Mouse (Mus musculus) forebrain, embryonic 12.5 days (tissue): ENCODE data around the gene Gjb5. TPM values are rescaled to one million over a fixed set of nuclear protein-coding genes. Genes with fewer than 3 reads are reported as not detected.
A peak's percentile ranks its signal among the peaks of the same experiment; 100 is the strongest.

Experiments
- ATAC-seq: fragments of 200-750 bp; cut with Nextera tagmentation; 2 replicates; pipeline ENCODE4 v1.8.0; 2017; ENCODE audit warnings: moderate TSS enrichment; ENCODE audit not compliant: low FRiP score
- H3K27ac ChIP-seq: fragments of 300-500 bp; sonication (generic); 2 replicates; pipeline ENCODE4 v1.5.1; 2016; ENCODE audit warnings: mild to moderate bottlenecking
- H3K27me3 ChIP-seq: fragments of 300-500 bp; sonication (generic); 2 replicates; pipeline ENCODE4 v1.6.1; 2016; ENCODE audit warnings: mild to moderate bottlenecking
- H3K36me3 ChIP-seq: fragments of 300-500 bp; sonication (generic); replicated peaks from 2 replicates; pipeline ENCODE4 v1.6.1; 2016; ENCODE audit warnings: mild to moderate bottlenecking
- H3K4me1 ChIP-seq: fragments of 300-500 bp; sonication (generic); 2 replicates; pipeline ENCODE4 v1.6.1; 2016
- H3K4me2 ChIP-seq: fragments of 300-500 bp; sonication (generic); 2 replicates; pipeline ENCODE4 v1.6.1; 2016; ENCODE audit warnings: mild to moderate bottlenecking, moderate library complexity
- H3K4me3 ChIP-seq: fragments of 300-500 bp; sonication (generic); replicated peaks from 2 replicates; pipeline ENCODE4 v1.5.1; 2016; ENCODE audit warnings: mild to moderate bottlenecking
- H3K9ac ChIP-seq: fragments of 300-500 bp; sonication (generic); 2 replicates; pipeline ENCODE4 v1.6.1; 2016; ENCODE audit warnings: mild to moderate bottlenecking
- H3K9me3 ChIP-seq: fragments of 300-500 bp; sonication (generic); 2 replicates; pipeline ENCODE4 v1.6.1; 2016
- WGBS: fragments of 180-500 bp; shearing (Covaris S2); methylation state at CpG from one replicate; pipeline ENCODE4 v1.1.7; 2016; 5-methylcytosine and 5-hydroxymethylcytosine counted together
- polyA plus RNA-seq: library from polyadenylated mRNA; unstranded; fragments of >200 nt; fragmentation: Nextera tagmentation; extraction: Ambion mirVana; gene quantifications from 2 replicates; pipeline ENCODE4 v1.2.1, GENCODE M21; 2016

The Gjb5 gene
- polyA plus RNA-seq, 1 experiment from 2014 or later: not detected

DNA sequence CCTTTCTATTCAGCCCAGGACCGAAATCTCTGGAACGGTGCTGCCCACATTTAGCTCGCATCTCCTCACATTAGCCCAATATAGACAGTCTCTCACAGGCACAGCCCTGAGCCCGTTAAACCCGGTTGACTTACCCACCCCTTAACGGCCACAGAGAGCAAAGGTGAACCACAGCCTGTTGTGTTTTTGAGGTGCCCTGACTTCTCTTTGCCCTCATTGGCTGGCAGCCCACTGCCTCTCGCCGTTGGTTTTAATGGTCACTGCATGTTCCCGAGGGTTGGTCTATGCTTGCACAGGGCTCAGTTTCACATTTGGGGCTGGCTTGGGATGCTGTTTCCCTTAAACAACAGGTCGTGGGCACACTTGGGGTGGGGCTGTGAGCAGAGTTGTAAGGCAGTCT is 33.7 kb downstream of the Gjb5 start:
- WGBS: 80% methylated on average over 10 of the region's 10 CpGs
- Histone ChIP-seq H3K27me3 (peaks cover 42% of the 10 kb centered on the region), H3K4me3 (no peak overlapping the region), H3K4me2 (no peak overlapping the region), H3K36me3 (no peaks in the 10 kb centered on the region), H3K4me1 (peaks cover 2% of the 10 kb centered on the region), H3K27ac (no peak overlapping the region), H3K9ac (no peak overlapping the region), H3K9me3 (no peaks in the 10 kb centered on the region)
- ATAC-seq: no peak

DNA sequence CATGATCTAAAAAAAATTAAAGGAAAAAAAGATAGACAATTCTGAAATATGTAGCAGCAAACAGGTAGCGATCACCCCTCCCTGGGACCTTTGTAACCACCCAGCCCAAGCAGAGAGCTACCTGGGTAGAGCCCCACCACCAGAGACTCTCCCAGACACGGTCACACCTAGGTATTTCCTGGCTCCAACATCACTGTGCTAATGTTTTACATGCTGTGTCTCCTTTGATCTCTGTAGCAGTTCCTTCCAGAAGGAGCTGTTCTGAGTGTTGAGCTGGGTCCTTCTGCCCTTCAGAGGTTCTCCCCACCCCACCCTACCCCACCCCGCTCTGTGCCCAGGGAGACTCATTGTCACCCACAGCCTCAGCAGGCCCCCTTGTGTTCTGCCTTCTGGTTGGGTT is 34.3 kb downstream of the Gjb5 start:
- Histone ChIP-seq H3K27ac (no peak overlapping the region), H3K9me3 (no peaks in the 10 kb centered on the region), H3K4me2 (no peak overlapping the region), H3K4me1 (no peaks in the 10 kb centered on the region), H3K36me3 (no peaks in the 10 kb centered on the region), H3K9ac (no peak overlapping the region), H3K27me3 (peaks cover 36% of the 10 kb centered on the region), H3K4me3 (no peak overlapping the region)
- WGBS: 91% methylated on average over 3 of the region's 3 CpGs
- ATAC-seq: no peak

DNA sequence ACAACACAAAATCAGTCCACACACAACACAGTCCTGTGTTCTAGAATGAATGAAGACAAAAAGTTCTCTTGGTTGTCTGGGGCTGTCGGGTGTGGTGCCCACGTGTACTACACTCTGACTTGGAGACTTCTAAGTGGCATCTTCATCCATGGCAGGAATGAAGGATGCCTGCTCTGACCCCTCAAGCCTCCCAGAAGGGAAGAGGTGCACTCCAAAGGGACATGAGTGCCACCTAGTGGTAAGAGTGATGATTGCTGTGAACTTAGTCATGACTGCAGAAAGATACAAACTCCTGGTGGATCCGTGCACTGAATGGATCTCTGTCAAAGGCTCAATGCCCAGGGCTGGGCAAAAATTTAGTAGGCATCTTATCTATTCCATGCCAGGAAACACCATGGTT is 38.4 kb downstream of the Gjb5 start:
- Histone ChIP-seq H3K4me3 (no peak overlapping the region), H3K27ac (no peak overlapping the region), H3K27me3 (peaks cover 22% of the 10 kb centered on the region), H3K4me2 (no peak overlapping the region), H3K4me1 (no peaks in the 10 kb centered on the region), H3K9ac (no peak overlapping the region), H3K9me3 (no peaks in the 10 kb centered on the region), H3K36me3 (no peaks in the 10 kb centered on the region)
- WGBS: 7% methylated on average over 3 of the region's 3 CpGs
- ATAC-seq: peak; percentile 23; the same call in 1 of the 2 replicates

DNA sequence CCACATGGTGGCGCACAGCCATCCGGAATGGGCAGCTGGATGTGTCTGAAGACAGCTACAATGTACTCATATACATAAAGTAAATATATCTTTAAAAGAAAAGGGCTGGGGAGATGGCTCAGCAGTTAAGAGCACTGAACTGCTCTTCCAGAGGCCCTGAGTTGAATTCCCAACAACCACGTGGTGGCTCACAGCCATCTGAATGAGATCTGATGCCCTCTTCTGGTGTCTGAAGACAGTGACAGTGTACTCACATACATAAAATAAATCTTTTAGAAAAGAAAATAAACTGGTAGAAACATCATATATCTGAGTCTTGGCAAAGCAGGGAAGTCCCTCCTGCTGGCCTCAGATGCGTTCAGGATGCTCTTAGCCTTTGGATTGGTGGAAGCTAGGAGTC is 40.8 kb downstream of the Gjb5 start:
- no peaks in the 10 kb centered on the region for H3K36me3 ChIP-seq
- WGBS: 57% methylated on average over 4 of the region's 4 CpGs
- H3K9ac ChIP-seq: no peak overlapping the region
- H3K4me2 ChIP-seq: no peak overlapping the region
- peaks cover 17% of the 10 kb centered on the region for H3K4me1 ChIP-seq
- no peaks in the 10 kb centered on the region for H3K9me3 ChIP-seq
- peaks cover 35% of the 10 kb centered on the region for H3K27me3 ChIP-seq
- no peak overlapping the region for H3K4me3 ChIP-seq
- no peak for ATAC-seq
- H3K27ac ChIP-seq: no peak overlapping the region

DNA sequence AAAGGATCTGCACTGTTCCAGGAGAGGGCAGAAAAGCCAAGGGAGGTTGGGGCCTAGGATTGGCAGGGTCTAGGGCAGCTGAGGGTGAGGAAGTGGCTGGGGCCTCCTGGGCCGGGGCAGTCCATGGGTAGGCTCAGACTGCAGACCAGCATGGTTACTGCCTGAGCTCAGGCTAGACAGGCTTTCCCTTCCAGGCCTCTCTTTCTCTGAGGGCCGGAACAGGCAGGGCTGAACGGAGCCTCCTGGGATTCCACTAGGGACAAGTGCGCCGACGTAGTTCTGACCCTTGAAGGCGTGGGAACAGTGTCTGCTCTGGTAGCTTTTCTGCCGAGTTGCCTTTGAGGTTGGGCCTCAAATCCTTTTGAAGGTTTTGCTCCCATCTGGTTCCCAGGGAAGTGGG is 42.2 kb downstream of the Gjb5 start:
- Histone ChIP-seq H3K4me1 (peaks cover 17% of the 10 kb centered on the region), H3K4me3 (no peak overlapping the region), H3K27ac (no peak overlapping the region), H3K9me3 (no peaks in the 10 kb centered on the region), H3K27me3 (peaks cover 41% of the 10 kb centered on the region), H3K36me3 (no peaks in the 10 kb centered on the region), H3K9ac (no peak overlapping the region), H3K4me2 (no peak overlapping the region)
- 87% methylated on average over 8 of the region's 8 CpGs for WGBS
- no peak for ATAC-seq

DNA sequence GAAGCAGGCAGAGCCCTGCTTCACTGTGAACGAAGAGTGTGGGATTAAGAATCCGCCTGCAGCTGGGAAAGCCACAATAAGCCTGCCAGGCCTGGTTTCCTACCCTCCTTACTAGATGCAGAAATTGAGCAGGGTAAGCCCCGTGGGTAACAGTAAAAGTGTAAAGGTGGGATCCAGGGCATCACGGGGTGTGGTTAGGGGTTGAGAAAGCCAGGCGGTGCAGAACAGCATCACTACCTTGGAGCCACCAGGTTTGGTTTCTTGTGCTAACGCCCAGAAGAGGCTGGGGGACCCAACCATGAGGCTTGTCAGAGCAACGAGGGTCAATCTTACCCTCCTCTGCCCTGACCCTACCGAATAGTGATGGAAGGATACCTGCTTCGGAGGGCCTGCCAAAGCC is 43.4 kb downstream of the Gjb5 start:
- Histone ChIP-seq H3K4me1 (peaks cover 17% of the 10 kb centered on the region), H3K27me3 (peaks cover 41% of the 10 kb centered on the region), H3K9me3 (no peaks in the 10 kb centered on the region), H3K9ac (peak overlapping the region; percentile 50; the same call in 1 of the 2 replicates), H3K27ac (no peak overlapping the region), H3K4me2 (peak overlapping the region; percentile 86), H3K4me3 (no peak overlapping the region), H3K36me3 (no peaks in the 10 kb centered on the region)
- 39% methylated on average over 9 of the region's 9 CpGs for WGBS
- ATAC-seq: no peak

DNA sequence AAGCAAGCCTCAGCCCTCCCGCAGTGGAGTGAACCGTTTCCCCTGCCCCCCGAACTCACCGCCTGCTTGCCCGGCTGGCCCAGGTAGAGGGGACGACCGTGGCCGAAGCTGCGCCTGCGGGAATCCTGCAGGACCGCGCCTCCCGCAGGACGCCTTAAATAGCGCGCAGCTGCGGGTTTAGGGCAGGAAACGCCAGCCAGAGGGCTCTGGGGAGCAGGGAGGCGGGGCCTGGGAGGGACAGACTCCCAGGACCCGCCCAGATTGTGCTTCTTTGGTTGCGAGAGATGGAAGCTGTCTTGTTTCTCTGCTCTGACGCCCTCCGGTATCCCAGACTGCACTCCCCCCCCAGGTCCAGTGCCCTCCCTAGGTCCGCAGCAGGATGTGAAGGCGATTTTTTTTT is 44.1 kb downstream of the Gjb5 start, which contains the start of gene Gja4:
Gene Gja4 (minus strand): TSS at position 179 of the 400 bp plus-strand sequence.
- no peak within 1 kb of the TSS for H3K27ac ChIP-seq
- 1% methylated on average over 25 of the region's 25 CpGs for WGBS

DNA sequence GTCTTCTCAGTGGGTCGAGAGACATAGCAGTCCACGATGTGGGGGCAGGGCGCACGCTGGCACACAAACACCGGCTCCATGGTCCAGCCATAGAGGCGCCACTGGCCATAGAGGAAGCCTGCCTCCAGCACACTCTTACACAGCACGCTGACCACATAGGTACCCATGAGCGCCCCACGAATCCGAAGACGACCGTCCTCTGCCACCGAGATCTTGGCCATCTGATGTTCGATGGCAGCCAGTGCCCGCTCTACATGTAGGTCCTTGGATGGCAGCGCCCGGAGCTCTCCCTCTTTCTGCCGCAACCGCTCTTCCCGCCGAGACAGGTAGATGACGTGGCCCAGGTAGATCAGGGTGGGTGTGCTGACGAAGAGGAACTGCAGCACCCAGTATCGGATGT is 45.6 kb downstream of the Gjb5 start:
- Histone ChIP-seq H3K4me1 (peaks cover 17% of the 10 kb centered on the region), H3K9ac (no peak overlapping the region), H3K36me3 (no peaks in the 10 kb centered on the region), H3K9me3 (no peaks in the 10 kb centered on the region), H3K27ac (no peak overlapping the region), H3K27me3 (peaks cover 45% of the 10 kb centered on the region), H3K4me3 (no peak overlapping the region), H3K4me2 (no peak overlapping the region)
- ATAC-seq: no peak
- WGBS: 63% methylated on average over 24 of the region's 24 CpGs

More for the DNA sequence above, 44.1 kb downstream of the Gjb5 start, which contains the start of gene Gja4:
- Histone ChIP-seq H3K4me3 (peak within 1 kb of the TSS; percentile 47), H3K9ac (peak within 1 kb of the TSS; percentile 50), H3K9me3 (no peaks in the 10 kb centered on the region), H3K4me1 (peaks cover 17% of the 10 kb centered on the region), H3K36me3 (no peaks in the 10 kb centered on the region), H3K4me2 (peak within 1 kb of the TSS; percentile 86), H3K27me3 (peaks cover 44% of the 10 kb centered on the region)
- peak; percentile 80 for ATAC-seq

DNA sequence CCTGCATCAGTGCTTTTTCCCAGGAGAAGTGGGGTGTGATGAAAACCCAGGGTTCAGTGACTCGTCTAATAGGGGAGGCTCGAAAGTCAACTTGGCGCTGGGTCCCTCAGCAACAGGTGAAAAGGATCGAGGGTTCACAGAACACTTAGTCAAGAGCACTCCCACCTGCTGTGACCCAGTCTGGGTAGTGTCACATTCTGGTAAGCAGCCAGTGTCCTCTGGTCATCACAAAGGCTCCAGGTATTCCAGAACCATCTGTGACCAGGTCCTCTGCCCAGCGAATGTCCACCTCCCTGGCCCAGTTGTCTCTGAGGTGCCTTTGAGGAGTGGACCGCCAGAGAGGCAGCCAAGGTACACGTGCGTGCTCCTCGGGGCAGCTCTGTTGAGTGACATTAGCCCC is 46.4 kb downstream of the Gjb5 start:
- no peak overlapping the region for H3K4me3 ChIP-seq
- no peak overlapping the region for H3K27ac ChIP-seq
- peaks cover 17% of the 10 kb centered on the region for H3K4me1 ChIP-seq
- peaks cover 45% of the 10 kb centered on the region for H3K27me3 ChIP-seq
- H3K36me3 ChIP-seq: no peaks in the 10 kb centered on the region
- no peak for ATAC-seq
- no peak overlapping the region for H3K9ac ChIP-seq
- no peaks in the 10 kb centered on the region for H3K9me3 ChIP-seq
- H3K4me2 ChIP-seq: no peak overlapping the region
- WGBS: 64% methylated on average over 9 of the region's 9 CpGs

DNA sequence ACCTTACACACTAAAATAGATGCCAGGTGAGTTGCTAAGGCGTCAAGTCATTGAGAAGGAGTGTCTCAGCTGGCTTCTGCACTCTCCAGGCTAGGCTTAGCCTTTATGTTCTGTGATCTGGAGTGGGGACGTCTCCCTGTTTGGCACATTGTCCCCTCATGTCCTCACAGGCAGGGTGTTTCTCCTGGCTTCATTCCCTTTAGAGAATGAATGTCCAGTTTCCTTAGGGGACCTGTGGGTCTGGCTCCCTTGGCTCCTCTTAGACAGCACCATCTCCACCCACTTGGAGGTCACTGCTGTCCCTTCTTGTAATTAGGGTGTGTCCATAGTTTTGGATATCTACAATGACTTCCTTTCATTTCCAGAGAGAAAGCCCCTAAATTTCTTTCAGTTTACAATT is 51.1 kb downstream of the Gjb5 start:
- H3K4me2 ChIP-seq: no peak overlapping the region
- H3K27me3 ChIP-seq: peaks cover 7% of the 10 kb centered on the region; the same call in 1 of the 2 replicates
- no peak for ATAC-seq
- no peaks in the 10 kb centered on the region for H3K4me1 ChIP-seq
- no peak overlapping the region for H3K27ac ChIP-seq
- H3K9ac ChIP-seq: no peak overlapping the region
- no peaks in the 10 kb centered on the region for H3K9me3 ChIP-seq
- no peaks in the 10 kb centered on the region for H3K36me3 ChIP-seq
- WGBS: 77% methylated on average over 2 of the region's 2 CpGs
- no peak overlapping the region for H3K4me3 ChIP-seq

Other genes starting within 250 kb of the Gjb5 start
- gene Tmem35b, start 234.5 kb downstream of the Gjb5 start, polyA plus RNA-seq: 15.5 and 17.5 TPM in 2 replicates
- gene Dlgap3, start 189.0 kb downstream of the Gjb5 start, polyA plus RNA-seq: 5.7 and 5.8 TPM in 2 replicates
- gene Smim12, start 114.4 kb downstream of the Gjb5 start, polyA plus RNA-seq: 44.2 and 46.6 TPM in 2 replicates
- 10.6 and 11.3 TPM in 2 replicates for gene Gja4, start 44.1 kb downstream of the Gjb5 start, polyA plus RNA-seq
- 0.50 TPM in 1 of 2 replicates, not detected in the other for gene Gjb3, start 27.3 kb downstream of the Gjb5 start, polyA plus RNA-seq
- not detected in 2 replicates for gene Gjb4, start 4.1 kb downstream of the Gjb5 start, polyA plus RNA-seq